Mouse (Mus musculus) liver, postnatal 0 days (tissue): ENCODE data around the gene Vps72. TPM values are rescaled to one million over a fixed set of nuclear protein-coding genes. Genes with fewer than 3 reads are reported as not detected.
"Not testable (repeated sequence)": the region's sequence is repeated elsewhere in the genome, so short reads cannot be mapped to it uniquely, and the experiment has no call there.

Source experiments
- ATAC-seq: fragments of 200-750 bp; cut with Nextera tagmentation; 2 replicates; pipeline ENCODE4 v1.8.0; 2017; ENCODE audit warnings: mild to moderate bottlenecking, moderate library complexity
- DNase-seq: peaks from one replicate; pipeline ENCODE4 v3.0.0-alpha.2; 2016
- H3K27ac ChIP-seq: fragments of 300-500 bp; sonication (generic); 2 replicates; pipeline ENCODE4 v1.5.1; 2014; ENCODE audit warnings: antibody characterized with exemption, moderate library complexity, mild to moderate bottlenecking, low read depth
- H3K27me3 ChIP-seq: fragments of 300-500 bp; sonication (generic); 2 replicates; pipeline ENCODE4 v1.6.1; 2014; ENCODE audit warnings: low read length, control low read depth, mixed read lengths; ENCODE audit not compliant: insufficient read depth
- H3K36me3 ChIP-seq: fragments of 300-500 bp; sonication (generic); replicated peaks from 2 replicates; pipeline ENCODE4 v1.6.1; 2014; ENCODE audit warnings: mild to moderate bottlenecking, control low read depth, low read length, moderate library complexity, mixed read lengths; ENCODE audit not compliant: insufficient read depth
- H3K4me1 ChIP-seq: fragments of 300-500 bp; sonication (generic); 2 replicates; pipeline ENCODE4 v1.6.1; 2014; ENCODE audit warnings: antibody characterized with exemption, mild to moderate bottlenecking, control low read depth; ENCODE audit not compliant: insufficient read depth
- H3K4me2 ChIP-seq: fragments of 300-500 bp; sonication (generic); 2 replicates; pipeline ENCODE4 v1.6.1; 2014; ENCODE audit warnings: low read depth, mild to moderate bottlenecking, low read length, moderate library complexity, mixed read lengths
- H3K4me3 ChIP-seq: fragments of 300-500 bp; sonication (generic); 2 replicates; pipeline ENCODE4 v1.5.1; 2014; ENCODE audit warnings: low read depth, low read length
- H3K9ac ChIP-seq: fragments of 300-500 bp; sonication (generic); replicated peaks from 2 replicates; pipeline ENCODE4 v1.6.1; 2014; ENCODE audit warnings: mild to moderate bottlenecking, moderate library complexity
- H3K9me3 ChIP-seq: fragments of 300-500 bp; sonication (generic); 2 replicates; pipeline ENCODE4 v1.6.1; 2016; ENCODE audit warnings: mild to moderate bottlenecking, control low read depth, low read length, mixed read lengths
- CTCF ChIP-seq: sonication (generic); IDR thresholded peaks from 2 replicates; pipeline ENCODE4 v1.5.1; 2016; ENCODE audit warnings: antibody characterized with exemption, low read depth
- EP300 ChIP-seq: IDR thresholded peaks from 2 replicates; pipeline ENCODE4 v1.6.1; 2016; ENCODE audit warnings: antibody characterized with exemption, low read depth, mild to moderate bottlenecking
- WGBS: fragments of 180-500 bp; shearing (Covaris S2); extraction: QIAGEN DNeasy Blood & Tissue Kit; methylation state at CpG from one replicate; pipeline ENCODE4 v1.1.7; 2014; ENCODE audit not compliant: insufficient replicate concordance; 5-methylcytosine and 5-hydroxymethylcytosine counted together
- polyA plus RNA-seq: library from polyadenylated mRNA; unstranded; fragments of >200 nt; fragmentation: Nextera tagmentation; extraction: Ambion mirVana; gene quantifications from 2 replicates; pipeline ENCODE4 v1.2.1, GENCODE M21; 2015

The Vps72 gene
- polyA plus RNA-seq, 1 experiment from 2014 or later = 27.4 TPM

DNA sequence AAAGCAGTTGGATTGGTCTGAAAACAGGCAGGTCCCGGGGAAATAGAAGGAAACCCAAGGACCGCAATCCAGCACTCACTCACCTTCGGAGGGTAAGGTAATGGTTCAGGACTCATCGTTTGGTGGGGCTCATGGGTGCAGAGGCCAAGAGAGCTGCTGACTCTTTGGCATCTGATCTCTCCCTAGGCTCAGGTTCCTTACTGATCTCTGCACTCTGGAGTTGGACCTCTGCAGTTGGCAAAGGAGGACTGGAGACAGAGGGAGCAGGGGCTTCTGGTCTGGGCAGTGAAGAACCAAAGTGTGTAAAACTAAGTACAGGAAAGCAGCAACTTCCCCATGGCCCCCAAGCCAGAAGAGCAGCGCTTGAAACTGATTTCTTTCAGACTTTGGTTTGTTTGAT, 19.3 kb downstream of the Vps72 start:
- Histone ChIP-seq H3K4me1 (peaks cover 12% of the 10 kb centered on the region), H3K4me3 (no peak overlapping the region), H3K9ac (no peak overlapping the region), H3K36me3 (peaks cover 20% of the 10 kb centered on the region), H3K27ac (no peak overlapping the region), H3K9me3 (no peaks in the 10 kb centered on the region), H3K27me3 (no peaks in the 10 kb centered on the region), H3K4me2 (no peak overlapping the region)
- DNase-seq (no peak), ATAC-seq (no peak)
- no peak for TF ChIP-seq EP300
- WGBS = 76% methylated on average over 5 of the region's 5 CpGs

DNA sequence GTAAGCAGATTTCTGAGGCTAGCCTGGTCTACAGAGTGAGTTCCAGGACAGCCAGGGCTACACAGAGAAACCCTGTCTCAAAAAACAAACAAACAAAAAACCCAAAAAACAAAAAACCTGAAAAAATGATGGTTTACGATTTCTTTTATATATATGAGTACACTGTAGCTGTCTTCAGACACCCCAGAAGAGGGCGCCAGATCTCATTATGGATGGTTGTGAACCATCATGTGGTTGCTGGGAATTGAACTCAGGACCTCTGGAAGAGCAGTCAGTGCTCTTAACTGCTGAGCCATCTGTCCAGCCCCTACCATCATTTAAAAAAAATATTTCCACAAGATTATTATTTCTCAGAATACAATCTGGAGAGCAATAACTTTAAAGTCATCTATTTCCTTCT, 21.6 kb downstream of the Vps72 start:
- not testable (repeated sequence) for H3K9ac ChIP-seq, H3K4me3 ChIP-seq, H3K9me3 ChIP-seq, H3K4me2 ChIP-seq, H3K27ac ChIP-seq, DNase-seq, ATAC-seq, H3K27me3 ChIP-seq
- H3K4me1 ChIP-seq = peaks cover 29% of the 10 kb centered on the region
- peak; percentile 37 for TF ChIP-seq CTCF
- WGBS = 75% methylated on average over 2 of the region's 2 CpGs
- peaks cover 20% of the 10 kb centered on the region for H3K36me3 ChIP-seq

DNA sequence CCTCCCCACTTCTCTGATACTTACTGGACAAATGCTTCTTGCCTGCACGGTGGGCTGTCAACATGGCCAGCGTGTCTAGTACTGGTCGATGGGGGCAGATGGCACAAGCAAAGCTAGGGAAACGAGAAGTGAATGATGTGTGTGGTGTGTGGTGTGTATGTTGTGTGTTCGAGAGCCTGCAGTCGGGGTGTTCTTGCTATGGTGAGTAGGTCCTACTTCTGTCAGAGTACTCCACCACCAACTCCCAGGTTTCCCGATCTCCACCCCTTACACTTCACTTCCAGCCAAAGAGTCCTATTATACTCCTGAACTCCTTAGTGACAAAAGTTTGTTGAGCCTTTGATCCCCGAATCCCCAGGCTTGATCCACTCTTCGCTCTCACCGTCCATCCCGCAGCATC, 22.4 kb downstream of the Vps72 start:
- H3K27me3 ChIP-seq = no peaks in the 10 kb centered on the region
- peaks cover 23% of the 10 kb centered on the region for H3K36me3 ChIP-seq
- H3K27ac ChIP-seq = peak overlapping the region; percentile 55
- ATAC-seq (no peak), DNase-seq (no peak)
- peak overlapping the region; percentile 79 for H3K4me2 ChIP-seq
- no peak for TF ChIP-seq CTCF
- no peak for TF ChIP-seq EP300
- H3K4me3 ChIP-seq = peak overlapping the region; percentile 65
- WGBS = 53% methylated on average over 11 of the region's 11 CpGs
- H3K9ac ChIP-seq = peak overlapping the region; percentile 68
- H3K9me3 ChIP-seq = no peaks in the 10 kb centered on the region
- peaks cover 29% of the 10 kb centered on the region for H3K4me1 ChIP-seq

DNA sequence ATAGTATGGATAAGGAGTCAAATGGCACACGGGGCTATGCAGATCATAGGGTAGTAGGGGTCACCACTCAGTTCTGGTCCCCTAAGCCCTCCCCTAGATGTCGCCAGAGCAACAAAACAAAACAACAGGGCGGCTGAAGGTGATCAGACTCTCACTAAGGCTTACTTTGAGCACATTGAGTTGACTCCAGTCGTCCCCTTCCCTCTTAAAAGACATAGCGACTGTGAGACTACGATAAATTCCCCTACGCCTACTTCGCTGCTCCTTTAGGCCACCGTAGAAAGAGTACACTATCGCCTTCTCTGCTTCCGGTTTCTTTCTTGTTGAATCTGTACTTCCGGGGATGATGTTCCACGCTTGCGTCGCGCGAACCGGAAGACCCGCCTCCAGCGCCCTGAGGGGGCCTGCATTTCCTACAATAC, 22.9 kb downstream of the Vps72 start, which contains the start of the genes Scnm1 and Lysmd1:
Scnm1 (minus strand) TSS at position 332 of the 422 bp plus-strand sequence.
Lysmd1 (plus strand) TSS at position 409 of the 422 bp plus-strand sequence.
- no peaks in the 10 kb centered on the region for H3K9me3 ChIP-seq
- H3K4me2 ChIP-seq = peak within 1 kb of the TSS; percentile 79
- H3K36me3 ChIP-seq = peaks cover 23% of the 10 kb centered on the region
- H3K27me3 ChIP-seq = no peaks in the 10 kb centered on the region
- peak within 1 kb of the TSS; percentile 65 for H3K4me3 ChIP-seq
- DNase-seq (peak; percentile 93), ATAC-seq (peak; percentile 96)
- peaks cover 29% of the 10 kb centered on the region for H3K4me1 ChIP-seq
- 0% methylated on average over 20 of the region's 20 CpGs for WGBS
- H3K27ac ChIP-seq = peak within 1 kb of the TSS; percentile 55
- peak within 1 kb of the TSS; percentile 68 for H3K9ac ChIP-seq
- TF ChIP-seq EP300 = peak; percentile 73
- peak; percentile 44 for TF ChIP-seq CTCF

DNA sequence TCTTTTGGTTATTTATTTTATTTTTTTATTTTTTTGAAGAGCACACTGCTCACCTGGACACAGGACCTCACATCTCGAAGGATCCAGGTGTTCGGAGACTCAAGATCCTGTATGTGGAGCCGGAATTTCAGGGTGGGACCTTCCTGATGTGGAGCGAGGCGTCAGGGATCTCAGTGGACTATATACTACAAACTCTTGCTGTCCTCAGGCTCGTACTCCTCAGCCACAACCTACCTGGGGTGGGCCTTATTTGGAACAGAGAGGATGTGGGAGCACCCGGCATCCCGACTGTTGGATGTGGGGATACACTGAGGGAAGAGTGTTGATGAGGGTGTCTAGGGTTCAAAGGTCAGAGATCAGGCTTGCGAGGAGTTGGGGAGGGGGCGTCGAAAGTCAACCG, 23.3 kb downstream of the Vps72 start:
- not testable (repeated sequence) for H3K9me3 ChIP-seq, H3K27me3 ChIP-seq, H3K4me2 ChIP-seq, DNase-seq, H3K27ac ChIP-seq, H3K9ac ChIP-seq
- H3K4me1 ChIP-seq = peaks cover 29% of the 10 kb centered on the region
- no CpG with 5 or more reads among the region's 12 CpGs for WGBS
- peak; percentile 44 for ATAC-seq
- peak overlapping the region; percentile 65 for H3K4me3 ChIP-seq
- peaks cover 21% of the 10 kb centered on the region for H3K36me3 ChIP-seq

DNA sequence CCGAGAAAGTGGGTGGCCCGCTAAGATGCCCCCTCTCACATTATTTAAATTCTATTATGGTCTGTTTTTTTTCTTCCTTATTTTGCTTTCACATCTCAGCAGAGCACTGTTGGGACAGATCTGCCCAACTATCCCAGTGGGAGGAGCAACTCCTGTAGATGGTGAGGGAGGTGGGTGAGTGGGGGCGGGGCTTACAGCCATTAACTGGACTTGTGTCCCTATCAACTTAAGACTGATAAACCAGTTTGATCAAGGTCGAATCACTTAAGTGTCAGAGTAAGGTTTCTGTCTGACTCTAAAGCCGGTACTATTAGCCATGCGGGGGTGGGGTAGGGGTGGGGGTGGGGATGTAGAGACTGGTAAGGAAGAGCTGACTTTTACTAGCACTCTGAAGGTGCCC, 24.2 kb downstream of the Vps72 start:
- WGBS = 4% methylated on average over 6 of the region's 6 CpGs

More for the DNA sequence above, 24.2 kb downstream of the Vps72 start:
- Histone ChIP-seq H3K36me3 (peaks cover 20% of the 10 kb centered on the region; the same call in 1 of the 2 replicates), H3K9ac (peak overlapping the region; percentile 51), H3K27me3 (no peaks in the 10 kb centered on the region), H3K4me2 (peak overlapping the region; percentile 70), H3K9me3 (no peaks in the 10 kb centered on the region), H3K27ac (peak overlapping the region; percentile 49), H3K4me3 (peak overlapping the region; percentile 52), H3K4me1 (peaks cover 35% of the 10 kb centered on the region)
- DNase-seq (peak; percentile 78), ATAC-seq (0 out of 2 replicates have a peak, but pooled peaks have one; percentile 20)
- TF ChIP-seq CTCF (no peak), EP300 (no peak)
